Mouse (Mus musculus) spleen, adult 2 months (tissue): Measurements from ENCODE around the gene Ebi3. TPM values are rescaled to one million over a fixed set of nuclear protein-coding genes. Genes with fewer than 3 reads are reported as not detected.
A peak's percentile ranks its signal among the peaks of the same experiment; 100 is the strongest.
"Not testable (repeated sequence)": the region's sequence is repeated elsewhere in the genome, so short reads cannot be mapped to it uniquely, and the experiment has no call there.

Experiments used
- DNase-seq, 2 experiments: peaks; one replicate each; pipeline versions ENCODE4 v3.0.0 to v3.0.0-alpha.2; 2012 to 2021; ENCODE audit warnings: low spot score in 2 of 2, low read depth in 1 of 2
- H3K27ac ChIP-seq: fragments of 200-500 bp; 2 replicates; pipeline ENCODE4 v1.5.1; 2012; ENCODE audit warnings: low read length, inconsistent platforms; ENCODE audit not compliant: insufficient read depth
- H3K27me3 ChIP-seq: fragments of 200-500 bp; 2 replicates; pipeline ENCODE4 v1.6.1; 2012; ENCODE audit warnings: mild to moderate bottlenecking, moderate library complexity, low read length, inconsistent platforms; ENCODE audit not compliant: control insufficient read depth, insufficient read depth
- H3K36me3 ChIP-seq: fragments of 200-500 bp; 2 replicates; pipeline ENCODE4 v1.6.1; 2012; ENCODE audit warnings: mild to moderate bottlenecking, low read length, inconsistent platforms; ENCODE audit not compliant: control insufficient read depth, insufficient read depth
- H3K4me1 ChIP-seq: fragments of 200-500 bp; 2 replicates; pipeline ENCODE4 v1.6.1; 2011; ENCODE audit warnings: inconsistent platforms; ENCODE audit not compliant: control insufficient read depth, insufficient read depth, insufficient read length
- H3K4me3 ChIP-seq: fragments of 200-500 bp; 2 replicates; pipeline ENCODE4 v1.5.1; 2011; ENCODE audit warnings: mild to moderate bottlenecking, inconsistent platforms; ENCODE audit not compliant: insufficient read depth, insufficient read length; ENCODE audit errors: extremely low read depth
- CTCF ChIP-seq: fragments of 200-500 bp; IDR thresholded peaks from 2 replicates; pipeline ENCODE4 v1.5.1; 2011; ENCODE audit warnings: mild to moderate bottlenecking, inconsistent platforms; ENCODE audit not compliant: insufficient read depth, insufficient read length, insufficient replicate concordance; ENCODE audit errors: extremely low read depth
- POLR2A ChIP-seq: fragments of 200-500 bp; IDR thresholded peaks from 2 replicates; pipeline ENCODE4 v1.6.1; 2011; ENCODE audit warnings: low read depth, low read length, inconsistent platforms
- WGBS: fragments of 180-500 bp; shearing (Covaris S2); methylation state at CpG from one replicate; pipeline ENCODE4 v1.1.7; 2018; 5-methylcytosine and 5-hydroxymethylcytosine counted together
- polyA plus RNA-seq: library from polyadenylated mRNA; depleted of rRNA; stranded (reverse); fragments of >200 nt; gene quantifications from 2 replicates; pipeline ENCODE4 v1.2.3, GENCODE M21; 2012

Gene Ebi3
- polyA plus RNA-seq, 1 experiment, result 36.3 TPM

GRCm38 (mm10) chr17:55933191-55933590, 19.2 kb upstream of the Ebi3 start:
- H3K27me3 ChIP-seq, result no peaks in the 10 kb centered on the region
- TF ChIP-seq POLR2A (no peak), CTCF (no peak)
- H3K4me1 ChIP-seq, result no peaks in the 10 kb centered on the region
- no peak overlapping the region for H3K4me3 ChIP-seq
- no peaks in the 10 kb centered on the region for H3K36me3 ChIP-seq
- DNase-seq, result no peak
- H3K27ac ChIP-seq, result no peak overlapping the region
- WGBS, result 92% methylated on average over 15 of the region's 15 CpGs

- peak overlapping the region; percentile 94 for H3K27ac ChIP-seq
- H3K36me3 ChIP-seq, H3K27me3 ChIP-seq, DNase-seq, H3K4me1 ChIP-seq: not testable (repeated sequence)
- 28% methylated on average over 10 of the region's 10 CpGs for WGBS
- peak overlapping the region; percentile 62 for H3K4me3 ChIP-seq
Measured at GRCm38 (mm10) chr17:55944387-55944865, 8.0 kb upstream of the Ebi3 start.

DNA sequence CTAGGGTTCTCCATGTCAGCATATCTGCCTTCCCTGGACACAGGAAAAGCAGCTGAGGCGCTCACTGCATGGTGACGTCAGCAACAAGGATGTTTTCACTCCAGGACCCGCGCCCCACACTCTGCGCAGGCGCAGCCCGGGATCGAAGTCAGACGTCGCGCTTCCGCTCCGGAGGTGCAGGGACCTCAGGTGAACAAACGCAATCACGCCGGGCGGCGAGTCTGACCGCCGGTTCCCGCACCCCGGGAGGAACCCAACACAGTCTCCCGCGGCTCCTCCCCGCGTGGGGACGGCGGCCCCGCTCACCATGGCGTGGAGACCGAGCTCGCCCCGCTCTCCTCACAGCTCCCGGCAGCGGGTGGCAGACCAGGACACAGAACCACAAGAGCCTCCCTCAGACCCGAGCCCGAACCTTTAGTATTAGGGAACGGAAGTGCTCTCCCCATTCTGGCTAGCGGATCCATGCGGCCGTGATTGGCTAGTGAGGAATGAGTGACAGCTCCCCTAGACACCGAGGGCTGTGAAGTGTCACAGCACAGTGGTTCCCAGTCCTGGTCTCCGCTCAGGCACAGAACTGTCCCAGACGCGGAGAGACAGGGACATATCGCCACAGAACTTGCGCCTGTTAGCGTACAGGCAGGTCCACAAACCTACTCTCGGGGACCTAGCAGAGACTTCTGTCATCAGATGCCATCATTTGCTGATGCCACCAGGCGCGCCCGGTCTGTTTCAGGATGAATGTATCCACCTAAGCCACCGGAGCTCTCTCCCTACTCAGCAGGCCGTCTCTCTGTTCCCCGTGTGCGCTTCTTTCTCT, 7.4 kb upstream of the Ebi3 start:
- 2% methylated on average over 56 of the region's 56 CpGs for WGBS
- H3K36me3 ChIP-seq, H3K4me1 ChIP-seq, H3K27me3 ChIP-seq: not testable (repeated sequence)
- Histone ChIP-seq H3K4me3 (peak overlapping the region; percentile 62), H3K27ac (peak overlapping the region; percentile 94)
- TF ChIP-seq POLR2A, result peak; percentile 15
- DNase-seq, result peak; percentile 35 to 89

DNA sequence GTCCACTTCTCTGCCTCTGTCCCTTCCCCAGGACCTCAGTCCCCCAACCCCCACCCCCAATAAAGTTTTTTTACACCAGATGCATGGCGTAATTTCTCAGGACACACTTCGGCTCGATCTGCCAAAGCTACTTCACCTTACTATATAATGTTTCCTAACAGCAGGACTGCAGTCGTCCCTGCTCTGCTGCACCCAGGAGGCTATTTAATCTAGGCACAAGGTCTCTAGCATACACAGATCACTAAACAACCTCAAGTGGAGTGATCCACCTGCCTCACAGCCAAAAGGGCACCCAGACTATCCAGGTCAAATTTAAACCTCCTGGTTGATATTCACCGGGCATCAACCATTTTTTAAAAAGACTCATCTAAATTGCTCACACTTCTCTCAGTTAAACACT, 6.7 kb upstream of the Ebi3 start:
- H3K27ac ChIP-seq, result peak overlapping the region; percentile 94
- 30% methylated on average over 5 of the region's 5 CpGs for WGBS
- no peaks in the 10 kb centered on the region; the same call in 1 of the 2 replicates for H3K36me3 ChIP-seq
- TF ChIP-seq POLR2A (no peak), CTCF (no peak)
- DNase-seq, result no peak
- H3K27me3 ChIP-seq, result no peaks in the 10 kb centered on the region
- H3K4me1 ChIP-seq, result no peaks in the 10 kb centered on the region
- H3K4me3 ChIP-seq, result peak overlapping the region; percentile 62; the same call in 1 of the 2 replicates

GRCm38 (mm10) chr17:55948647-55949046, 3.8 kb upstream of the Ebi3 start:
- 87% methylated on average over 4 of the region's 4 CpGs for WGBS
- TF ChIP-seq POLR2A (no peak), CTCF (no peak)
- Histone ChIP-seq H3K27me3 (no peaks in the 10 kb centered on the region), H3K4me3 (no peak overlapping the region), H3K27ac (no peak overlapping the region), H3K4me1 (no peaks in the 10 kb centered on the region; the same call in 1 of the 2 replicates), H3K36me3 (no peaks in the 10 kb centered on the region)
- DNase-seq, result no peak

DNA sequence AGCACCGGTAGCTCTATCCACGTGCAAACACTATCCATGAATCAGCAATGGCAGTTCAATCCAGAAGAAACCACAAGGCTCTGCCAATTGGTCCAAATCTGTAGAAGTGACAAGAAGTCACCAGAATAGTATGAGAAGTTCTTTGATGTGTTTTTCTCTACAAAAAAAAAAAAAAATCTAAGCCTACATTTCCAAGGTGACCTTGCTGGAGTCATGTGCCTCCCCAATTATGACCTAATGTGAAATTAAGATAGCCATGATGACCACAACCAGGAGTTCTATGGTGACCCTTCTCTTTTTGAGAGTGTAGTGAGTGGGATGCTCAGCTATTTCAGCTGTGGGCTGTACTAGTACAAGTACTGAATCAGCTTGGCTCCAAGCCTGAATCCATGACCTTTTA, 3.0 kb upstream of the Ebi3 start, which contains the start of gene Zfp119b:
Gene Zfp119b, minus strand, starts transcription at position 101 of the 400 bp plus-strand sequence.
- no peak for DNase-seq

DNA sequence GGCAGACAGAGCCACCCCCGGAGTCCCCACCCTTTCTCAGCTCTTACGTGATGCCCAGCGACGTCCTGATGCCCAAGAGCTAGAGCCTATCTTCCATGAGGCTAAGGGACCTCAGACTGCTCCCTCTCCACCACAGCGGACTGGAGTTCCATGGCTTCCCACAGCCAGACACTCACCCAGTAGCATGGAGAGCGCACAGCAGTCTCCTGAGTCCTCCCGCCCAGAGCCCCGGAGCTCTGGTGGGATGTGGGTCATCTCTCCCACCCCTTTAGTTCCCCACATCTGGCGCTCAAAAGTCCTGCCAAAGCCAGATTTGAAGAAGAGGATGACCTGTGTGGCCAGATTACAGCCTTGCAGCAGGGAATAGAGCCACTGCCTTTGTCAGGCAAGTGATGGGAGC, 1.8 kb upstream of the Ebi3 start:
- 92% methylated on average over 9 of the region's 9 CpGs for WGBS
- no peaks in the 10 kb centered on the region for H3K36me3 ChIP-seq
- H3K27me3 ChIP-seq, result no peaks in the 10 kb centered on the region
- no peak overlapping the region for H3K4me3 ChIP-seq
- TF ChIP-seq CTCF, result no peak
- no peak for TF ChIP-seq POLR2A
- no peak for DNase-seq
- no peak overlapping the region for H3K27ac ChIP-seq
- H3K4me1 ChIP-seq, result peaks cover 2% of the 10 kb centered on the region; the same call in 1 of the 2 replicates

More for the DNA sequence above, 3.0 kb upstream of the Ebi3 start, which contains the start of gene Zfp119b:
- H3K27me3 ChIP-seq, result no peaks in the 10 kb centered on the region
- no peak within 1 kb of the TSS for H3K27ac ChIP-seq
- no peaks in the 10 kb centered on the region for H3K36me3 ChIP-seq
- 72% methylated on average over 2 of the region's 2 CpGs for WGBS
- peaks cover 2% of the 10 kb centered on the region; the same call in 1 of the 2 replicates for H3K4me1 ChIP-seq
- no peak within 1 kb of the TSS for H3K4me3 ChIP-seq
- no peak for TF ChIP-seq CTCF
- TF ChIP-seq POLR2A, result no peak
